Comparison of ENCODE assay signal across 23 mouse cellular contexts in the genomic region with DNA sequence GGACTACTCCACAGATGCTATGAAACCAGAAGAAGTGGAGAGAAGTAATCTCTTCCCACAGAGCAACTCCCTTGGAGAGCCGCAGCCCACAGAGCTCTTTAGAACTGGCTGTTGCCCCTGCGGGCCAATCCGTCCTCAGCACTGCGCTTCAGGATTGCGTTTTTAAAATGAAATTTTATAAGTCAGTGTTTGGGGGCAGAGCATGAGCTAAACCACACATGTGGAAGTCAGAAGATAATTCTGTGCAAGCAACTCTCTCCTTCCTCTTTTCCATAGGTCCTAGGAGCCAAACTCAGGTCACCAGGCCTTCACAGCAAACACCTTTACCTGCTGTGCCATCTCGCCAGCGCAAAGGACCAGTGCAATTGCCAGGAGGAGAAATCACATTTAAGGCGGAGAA.
DNase-seq lines count a peak whose midpoint lies in the region; ATAC-seq and TF ChIP-seq lines count a peak whose summit lies in the region.
"Had no signal": no experiment of that assay in that cellular context is flagged by ENCODE, and none has a peak within 500 bp of the region (broad histone marks: within the 10 kb centered on the region; RNA-seq: fewer than 3 reads in every experiment).

No protein-coding gene starts in this region.

- DNase-seq in MEL (ENCODE audit: low read depth, low spot score) (peak; percentile 72), MEL-GATA-1-ER (ENCODE audit: extremely low read depth, low read depth) (peak; percentile 60)
- no peak for DNase-seq in frontal cortex, postnatal 25 days (ENCODE audit: low spot score in 2 of 2)
- no peak for DNase-seq in thymus, adult 2 months
- no peak for DNase-seq in gastrocnemius, adult 18-20 months (ENCODE audit: low spot score)
- DNase-seq: adrenal gland, adult 2 months; adrenal gland, adult 8-10 months; adrenal gland, postnatal 10 days; adrenal gland, postnatal 14 days; adrenal gland, postnatal 25 days; adrenal gland, postnatal 36 days; B cell, adult 2 months; cerebellum, adult 11 months; cerebellum, adult 11-12 months; cerebellum, adult 18-20 months; cerebellum, adult 2 months had no signal

- H3K4me1 ChIP-seq in MEL (ENCODE audit: control insufficient read depth in 1 of 2, insufficient read depth in 2 of 2, low read length in 2 of 2): peaks cover 34 to 66% of the 10 kb centered on the region in 2 experiments
- peaks cover 29% of the 10 kb centered on the region for H3K4me1 ChIP-seq in thymus, adult 2 months (replicated peaks; ENCODE audit: control insufficient read depth, insufficient read depth, low read length)

- no peaks in the 10 kb centered on the region for H3K27me3 ChIP-seq in MEL (ENCODE audit: control insufficient read depth in 1 of 2, insufficient read depth in 2 of 2, low read length in 2 of 2)
- H3K27me3 ChIP-seq in thymus, adult 2 months (ENCODE audit: control insufficient read depth, insufficient read depth, low read length): no peaks in the 10 kb centered on the region
- H3K27me3 ChIP-seq: Patski had no signal

- TF ChIP-seq POLR2A in MEL (IDR thresholded peaks at IDR 0.05; ENCODE audit: control insufficient read depth in 1 of 2, insufficient read depth in 1 of 2, low read depth in 1 of 2, low read length in 2 of 2, poor library complexity in 1 of 2): no peak
- TF ChIP-seq POLR2A in thymus, adult 2 months (IDR thresholded peaks at IDR 0.05; ENCODE audit: control insufficient read depth, extremely low read depth, insufficient read depth, low read length, poor library complexity): no peak

- TF ChIP-seq RAD21 in MEL (IDR thresholded peaks at IDR 0.05; ENCODE audit: low read depth, low read length): no peak

- no peaks in the 10 kb centered on the region for H3K9me3 ChIP-seq in MEL (replicated peaks; ENCODE audit: insufficient read depth, low read length)

- 63% methylated on average over 8 of the region's 8 CpGs for WGBS in macrophage (ENCODE audit: missing documents)
- 86% methylated on average over 8 of the region's 8 CpGs for WGBS in thymus, adult 2 months

- peak overlapping the region; percentile 85 for H3K27ac ChIP-seq in MEL (ENCODE audit: control insufficient read depth, low read depth, low read length)
- H3K27ac ChIP-seq in macrophage: peak overlapping the region; percentile 96
- no peak overlapping the region for H3K27ac ChIP-seq in thymus, adult 2 months (ENCODE audit: control insufficient read depth, insufficient read depth, low read length)

- peak; percentile 63 to 71 for TF ChIP-seq EP300 in MEL (IDR thresholded peaks at IDR 0.05; ENCODE audit: low read depth in 1 of 2, low read length in 2 of 2)

- H3K9ac ChIP-seq in MEL (ENCODE audit: control insufficient read depth, low read depth, low read length, poor library complexity, severe bottlenecking): no peak overlapping the region

- 0 out of 2 replicates have a peak, but pooled peaks have one; percentile 6 for ATAC-seq in granulocyte monocyte progenitor cell, adult 5-6 weeks (replicated peaks; ENCODE audit: poor library complexity, severe bottlenecking)
- ATAC-seq in megakaryocyte, adult 5-6 weeks (ENCODE audit: poor library complexity, severe bottlenecking): no peak; the same call in 1 of the 2 replicates
- ATAC-seq: activated CD4-positive, CD25-positive, alpha-beta regulatory T cell, adult 4 months; CD4-positive, CD25-positive, alpha-beta regulatory T cell, adult 4 months; Patski had no signal

- H3K4me3 ChIP-seq in MEL (ENCODE audit: control insufficient read depth in 1 of 2, insufficient read depth in 1 of 2, low read depth in 2 of 2, low read length in 2 of 2): no peak overlapping the region
- H3K4me3 ChIP-seq in macrophage (ENCODE audit: inconsistent target): no peak overlapping the region
- H3K4me3 ChIP-seq in thymus, adult 2 months (ENCODE audit: control insufficient read depth, insufficient read depth, low read length): no peak overlapping the region

- H3K36me3 ChIP-seq in MEL (ENCODE audit: control insufficient read depth in 1 of 2, insufficient read depth in 2 of 2, low read length in 2 of 2): peaks cover 0 to 57% of the 10 kb centered on the region in 2 experiments; a peak in 2 of 4 replicates
- H3K36me3 ChIP-seq in macrophage (ENCODE audit: inconsistent target): no peaks in the 10 kb centered on the region
- no peaks in the 10 kb centered on the region for H3K36me3 ChIP-seq in thymus, adult 2 months (ENCODE audit: control insufficient read depth, insufficient read depth, low read length)
- H3K36me3 ChIP-seq: G1E had no signal

- peaks cover 2% of the 10 kb centered on the region; the same call in 1 of the 2 replicates for H3K79me2 ChIP-seq in MEL (ENCODE audit: control insufficient read depth, insufficient read depth, low read length, poor library complexity)
- H3K79me2 ChIP-seq in macrophage (ENCODE audit: inconsistent target): no peaks in the 10 kb centered on the region

- TF ChIP-seq CTCF in MEL (IDR thresholded peaks at IDR 0.05 in 2 of 3, conservative IDR thresholded peaks at IDR 0.05 in 1 of 3; ENCODE audit: control insufficient read depth in 1 of 3, insufficient read depth in 1 of 3, low read depth in 2 of 3, low read length in 3 of 3, poor library complexity in 1 of 3, severe bottlenecking in 1 of 3): no peak
- no peak for TF ChIP-seq CTCF in thymus, adult 2 months (IDR thresholded peaks at IDR 0.05; ENCODE audit: borderline replicate concordance, control insufficient read depth, extremely low read depth, insufficient read depth, low read length, poor library complexity)

TF ChIP-seq in MEL, 35 proteins besides CTCF, POLR2A, EP300 and RAD21:
- no peak for TF ChIP-seq ZC3H11A (IDR thresholded peaks at IDR 0.05; ENCODE audit: low read depth, low read length)
- peak; percentile 45; the same call in 1 of the 2 replicates for TF ChIP-seq TCF12 (IDR thresholded peaks at IDR 0.05; ENCODE audit: low read depth, low read length)
- no peak for TF ChIP-seq POLR2AphosphoS5 (IDR thresholded peaks at IDR 0.05; ENCODE audit: borderline replicate concordance, low read depth, low read length)
- peak; percentile 81 for TF ChIP-seq RCOR1 (IDR thresholded peaks at IDR 0.05; ENCODE audit: low read depth, low read length)
- 0 out of 2 replicates have a peak, but pooled peaks have one; percentile 42 for TF ChIP-seq MYC (IDR thresholded peaks at IDR 0.05; ENCODE audit: low read depth, low read length)
- TF ChIP-seq MXI1 (IDR thresholded peaks at IDR 0.05; ENCODE audit: low read depth, low read length): peak; percentile 33; the same call in 1 of the 2 replicates
- peak; percentile 46; the same call in 1 of the 2 replicates for TF ChIP-seq ETS1 (IDR thresholded peaks at IDR 0.05; ENCODE audit: low read depth, low read length)
- TF ChIP-seq USF1 (IDR thresholded peaks at IDR 0.05; ENCODE audit: low read depth, low read length): no peak
- TF ChIP-seq GATA1 (IDR thresholded peaks at IDR 0.05; ENCODE audit: low read depth, low read length): peak; percentile 47; the same call in 1 of the 2 replicates
- TF ChIP-seq TAL1 (IDR thresholded peaks at IDR 0.05; ENCODE audit: low read length): peak; percentile 56

Comparison
In these comparisons a context has a peak if more than half of its experiments do, and no peak if none do; other contexts are left out.
1. DNase-seq: peak in MEL (single experiment) and MEL-GATA-1-ER (single experiment); none in frontal cortex, postnatal 25 days (0 of 2), thymus, adult 2 months (single experiment) and gastrocnemius, adult 18-20 months (single experiment).